Mouse (Mus musculus) spleen, adult 2 months (tissue): ENCODE results near the gene Brms1.

Experiments
- CTCF ChIP-seq: fragments of 200-500 bp; IDR thresholded peaks from 2 replicates; pipeline ENCODE4 v1.5.1; 2011; ENCODE audit warnings: mild to moderate bottlenecking, inconsistent platforms; ENCODE audit not compliant: insufficient read depth, insufficient read length, insufficient replicate concordance; ENCODE audit errors: extremely low read depth
- POLR2A ChIP-seq: fragments of 200-500 bp; IDR thresholded peaks from 2 replicates; pipeline ENCODE4 v1.6.1; 2011; ENCODE audit warnings: low read depth, low read length, inconsistent platforms

DNA sequence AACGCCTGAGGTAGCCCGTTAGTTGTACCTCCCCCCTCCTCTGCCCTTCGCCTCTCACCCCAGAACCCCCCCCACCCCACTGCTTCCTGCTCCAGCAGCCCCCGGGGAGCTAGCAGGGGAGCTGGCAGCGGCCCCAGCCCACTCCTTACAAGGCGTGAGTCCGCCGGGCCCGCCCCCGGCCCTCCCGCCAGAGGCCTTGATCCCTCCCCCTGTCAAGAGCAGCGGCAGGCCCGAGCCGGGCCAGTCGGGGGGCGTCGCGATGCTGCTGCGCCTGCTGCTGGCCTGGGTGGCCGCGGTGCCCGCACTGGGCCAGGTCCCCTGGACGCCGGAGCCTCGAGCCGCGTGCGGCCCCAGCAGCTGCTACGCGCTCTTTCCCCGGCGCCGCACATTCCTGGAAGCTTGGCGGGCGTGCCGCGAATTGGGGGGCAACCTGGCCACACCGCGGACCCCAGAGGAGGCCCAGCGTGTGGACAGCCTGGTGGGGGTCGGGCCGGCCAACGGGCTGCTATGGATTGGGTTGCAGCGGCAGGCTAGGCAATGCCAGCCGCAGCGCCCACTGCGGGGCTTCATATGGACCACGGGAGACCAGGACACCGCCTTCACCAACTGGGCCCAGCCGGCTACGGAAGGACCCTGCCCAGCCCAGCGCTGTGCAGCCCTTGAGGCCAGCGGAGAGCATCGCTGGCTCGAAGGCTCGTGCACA is 26.9 kb downstream of the Brms1 start, which contains the start of gene Cd248:
- TF ChIP-seq CTCF (no peak), POLR2A (no peak)
